Mouse (Mus musculus) cerebellum, adult 2 months (tissue): ENCODE data around the gene Prmt1.

Experiments used
- CTCF ChIP-seq: fragments of 200-500 bp; IDR thresholded peaks from 2 replicates; pipeline ENCODE4 v1.5.1; 2011; ENCODE audit warnings: low read depth, mild to moderate bottlenecking, control low read depth, low read length, moderate library complexity, borderline replicate concordance; ENCODE audit not compliant: insufficient read depth
- POLR2A ChIP-seq: fragments of 200-500 bp; IDR thresholded peaks from 2 replicates; pipeline ENCODE4 v1.6.1; 2011; ENCODE audit warnings: low read length, control low read depth, borderline replicate concordance; ENCODE audit not compliant: insufficient read depth

GRCm38 (mm10) chr7:45027761-45028160, 41.4 kb upstream of the Prmt1 start:
- TF ChIP-seq POLR2A (no peak), CTCF (no peak)
